In genomic region chr10:13429766-13430165, GRCm38 (mm10) we compare ENCODE assay signal across 8 mouse cellular contexts. TPM values are rescaled to one million over a fixed set of nuclear protein-coding genes. Genes with fewer than 3 reads are reported as not detected.
DNase-seq lines count a peak whose midpoint lies in the region; ATAC-seq lines count a peak whose summit lies in the region.

No protein-coding gene starts in this region.

- H3K4me3 ChIP-seq in midbrain, embryonic 10.5 days: no peak overlapping the region
- no peak overlapping the region for H3K4me3 ChIP-seq in midbrain, embryonic 13.5 days (replicated peaks)
- no peak overlapping the region for H3K4me3 ChIP-seq in forebrain, embryonic 15.5 days
- H3K4me3 ChIP-seq in hindbrain, embryonic 13.5 days: no peak overlapping the region
- H3K4me3 ChIP-seq in midbrain, embryonic 14.5 days (replicated peaks; ENCODE audit: low read depth, low read length): no peak overlapping the region

- peaks cover 37% of the 10 kb centered on the region for H3K4me1 ChIP-seq in midbrain, embryonic 10.5 days
- H3K4me1 ChIP-seq in midbrain, embryonic 13.5 days (replicated peaks): peaks cover 13% of the 10 kb centered on the region
- peaks cover 17% of the 10 kb centered on the region for H3K4me1 ChIP-seq in forebrain, embryonic 15.5 days
- H3K4me1 ChIP-seq in hindbrain, embryonic 13.5 days (replicated peaks): peaks cover 11% of the 10 kb centered on the region; the same call in 1 of the 2 replicates
- H3K4me1 ChIP-seq in midbrain, embryonic 14.5 days (ENCODE audit: control insufficient read depth, insufficient read depth, low read length): no peaks in the 10 kb centered on the region

- H3K9ac ChIP-seq in midbrain, embryonic 13.5 days (replicated peaks): no peak overlapping the region
- H3K9ac ChIP-seq in forebrain, embryonic 15.5 days (replicated peaks): no peak overlapping the region
- H3K9ac ChIP-seq in hindbrain, embryonic 13.5 days: no peak overlapping the region
- no peak overlapping the region for H3K9ac ChIP-seq in midbrain, embryonic 14.5 days (replicated peaks; ENCODE audit: low read length)

- H3K4me2 ChIP-seq in midbrain, embryonic 13.5 days (replicated peaks): no peak overlapping the region
- no peak overlapping the region for H3K4me2 ChIP-seq in forebrain, embryonic 15.5 days (replicated peaks)
- H3K4me2 ChIP-seq in hindbrain, embryonic 13.5 days: no peak overlapping the region
- H3K4me2 ChIP-seq in midbrain, embryonic 14.5 days (ENCODE audit: low read length): no peak overlapping the region

- H3K27me3 ChIP-seq in midbrain, embryonic 10.5 days (ENCODE audit: low read depth, poor library complexity, severe bottlenecking): no peaks in the 10 kb centered on the region
- no peaks in the 10 kb centered on the region for H3K27me3 ChIP-seq in midbrain, embryonic 13.5 days
- H3K27me3 ChIP-seq in forebrain, embryonic 15.5 days: no peaks in the 10 kb centered on the region
- no peaks in the 10 kb centered on the region for H3K27me3 ChIP-seq in hindbrain, embryonic 13.5 days
- no peaks in the 10 kb centered on the region for H3K27me3 ChIP-seq in midbrain, embryonic 14.5 days (ENCODE audit: control insufficient read depth, insufficient read depth, low read length)

- WGBS in midbrain, embryonic 10.5 days: 19% methylated on average over 5 of the region's 5 CpGs
- 13% methylated on average over 5 of the region's 5 CpGs for WGBS in midbrain, embryonic 13.5 days
- 12% methylated on average over 5 of the region's 5 CpGs for WGBS in forebrain, embryonic 15.5 days
- 15% methylated on average over 5 of the region's 5 CpGs for WGBS in hindbrain, embryonic 13.5 days
- WGBS in midbrain, embryonic 14.5 days: 14% methylated on average over 5 of the region's 5 CpGs

- peak overlapping the region; percentile 71; the same call in 1 of the 2 replicates for H3K27ac ChIP-seq in midbrain, embryonic 10.5 days (replicated peaks)
- H3K27ac ChIP-seq in midbrain, embryonic 13.5 days: no peak overlapping the region
- H3K27ac ChIP-seq in forebrain, embryonic 15.5 days (replicated peaks): no peak overlapping the region
- no peak overlapping the region for H3K27ac ChIP-seq in hindbrain, embryonic 13.5 days
- no peak overlapping the region for H3K27ac ChIP-seq in midbrain, embryonic 14.5 days (replicated peaks; ENCODE audit: low read depth, low read length)

- H3K9me3 ChIP-seq in midbrain, embryonic 10.5 days (replicated peaks): no peaks in the 10 kb centered on the region
- no peaks in the 10 kb centered on the region for H3K9me3 ChIP-seq in midbrain, embryonic 13.5 days
- no peaks in the 10 kb centered on the region for H3K9me3 ChIP-seq in forebrain, embryonic 15.5 days
- no peaks in the 10 kb centered on the region for H3K9me3 ChIP-seq in hindbrain, embryonic 13.5 days
- H3K9me3 ChIP-seq in midbrain, embryonic 14.5 days (ENCODE audit: control insufficient read depth, low read length): no peaks in the 10 kb centered on the region

- DNase-seq in midbrain, embryonic 10.5 days (ENCODE audit: low spot score): peak; percentile 65
- DNase-seq in brain, adult 2 months (ENCODE audit: low read depth, low spot score): peak; percentile 71
- DNase-seq in left cerebral cortex, postnatal 10 days (ENCODE audit: extremely low spot score in 1 of 2, low spot score in 2 of 2): peak; percentile 53
- DNase-seq in midbrain, embryonic 14.5 days: peak; percentile 84
- DNase-seq in spleen, postnatal 4 days (ENCODE audit: low spot score in 2 of 2): peak; percentile 35 to 71

- intact Hi-C loops in left cerebral cortex, postnatal 10 days (cut with DNase I): loop anchor here (2.0 kb wide), 2 partner anchors 343 to 413 kb away; no protein-coding TSS in a partner anchor

- ATAC-seq in midbrain, embryonic 13.5 days: no peak
- peak; percentile 66 for ATAC-seq in forebrain, embryonic 15.5 days (replicated peaks)
- peak; percentile 27; the same call in 1 of the 2 replicates for ATAC-seq in hindbrain, embryonic 13.5 days (ENCODE audit: low FRiP score)
- ATAC-seq in midbrain, embryonic 14.5 days (ENCODE audit: low FRiP score, low TSS enrichment): peak; percentile 59; the same call in 1 of the 2 replicates

- no peaks in the 10 kb centered on the region for H3K36me3 ChIP-seq in midbrain, embryonic 10.5 days
- no peaks in the 10 kb centered on the region for H3K36me3 ChIP-seq in midbrain, embryonic 13.5 days
- no peaks in the 10 kb centered on the region for H3K36me3 ChIP-seq in forebrain, embryonic 15.5 days
- H3K36me3 ChIP-seq in hindbrain, embryonic 13.5 days: no peaks in the 10 kb centered on the region
- H3K36me3 ChIP-seq in midbrain, embryonic 14.5 days (ENCODE audit: control insufficient read depth, insufficient read depth, low read length): no peaks in the 10 kb centered on the region

RNA-seq across cellular contexts. Expression of gene Phactr2, which starts 44.4 kb away (rescaled TPM):
- 10.3 and 10.8 TPM in 2 replicates for polyA plus RNA-seq in midbrain, embryonic 10.5 days (2016; fragmentation: Nextera tagmentation; extraction: Ambion mirVana)
- 5.1 and 6.4 TPM in 2 replicates for polyA plus RNA-seq in midbrain, embryonic 13.5 days (2015; fragmentation: Nextera tagmentation; extraction: Ambion mirVana)
- polyA plus RNA-seq in forebrain, embryonic 15.5 days (2015; fragmentation: Nextera tagmentation; extraction: Ambion mirVana): 8.4 TPM in 2 replicates
- 6.2 and 7.8 TPM in 2 replicates for polyA plus RNA-seq in hindbrain, embryonic 13.5 days (2015; fragmentation: Nextera tagmentation; extraction: Ambion mirVana)
- 10 to 100 TPM; 14.8 to 17.2 TPM for total RNA-seq in left cerebral cortex, postnatal 10 days (2021)
- 3.8 and 6.3 TPM in 2 replicates for polyA plus RNA-seq in midbrain, embryonic 14.5 days (2014; fragmentation: Nextera tagmentation; extraction: Ambion mirVana)
